Mouse (Mus musculus) neural tube, embryonic 12.5 days (tissue): Measurements from ENCODE around the gene Cyp8b1. TPM values are rescaled to one million over a fixed set of nuclear protein-coding genes. Genes with fewer than 3 reads are reported as not detected.

ENCODE experiments used
- ATAC-seq: fragments of 200-750 bp; cut with Nextera tagmentation; 2 replicates; pipeline ENCODE4 v1.8.0; 2017; ENCODE audit warnings: low read depth, mild to moderate bottlenecking, moderate TSS enrichment, moderate library complexity; ENCODE audit not compliant: low FRiP score
- H3K27ac ChIP-seq: fragments of 300-500 bp; sonication (generic); 2 replicates; pipeline ENCODE4 v1.5.1; 2016
- H3K27me3 ChIP-seq: fragments of 300-500 bp; sonication (generic); replicated peaks from 2 replicates; pipeline ENCODE4 v1.6.1; 2016; ENCODE audit warnings: mild to moderate bottlenecking
- H3K36me3 ChIP-seq: fragments of 300-500 bp; sonication (generic); 2 replicates; pipeline ENCODE4 v1.6.1; 2016; ENCODE audit warnings: mild to moderate bottlenecking
- H3K4me1 ChIP-seq: fragments of 300-500 bp; sonication (generic); 2 replicates; pipeline ENCODE4 v1.6.1; 2016
- H3K4me2 ChIP-seq: fragments of 300-500 bp; sonication (generic); replicated peaks from 2 replicates; pipeline ENCODE4 v1.6.1; 2016; ENCODE audit warnings: mild to moderate bottlenecking
- H3K4me3 ChIP-seq: fragments of 300-500 bp; sonication (generic); 2 replicates; pipeline ENCODE4 v1.5.1; 2016
- H3K9ac ChIP-seq: fragments of 300-500 bp; sonication (generic); 2 replicates; pipeline ENCODE4 v1.6.1; 2016; ENCODE audit warnings: mild to moderate bottlenecking
- H3K9me3 ChIP-seq: fragments of 300-500 bp; sonication (generic); 2 replicates; pipeline ENCODE4 v1.6.1; 2016; ENCODE audit warnings: mild to moderate bottlenecking
- WGBS: fragments of 180-500 bp; shearing (Covaris S2); methylation state at CpG from one replicate; pipeline ENCODE4 v1.1.7; 2016; 5-methylcytosine and 5-hydroxymethylcytosine counted together
- polyA plus RNA-seq: library from polyadenylated mRNA; unstranded; fragments of >200 nt; fragmentation: Nextera tagmentation; extraction: Ambion mirVana; gene quantifications from 2 replicates; pipeline ENCODE4 v1.2.1, GENCODE M21; 2016

Gene Cyp8b1
- polyA plus RNA-seq, 1 experiment from 2014 or later, result not detected

- H3K9ac ChIP-seq, result no peak overlapping the region
- no peaks in the 10 kb centered on the region for H3K27me3 ChIP-seq
- no peak overlapping the region for H3K4me2 ChIP-seq
- no peaks in the 10 kb centered on the region for H3K9me3 ChIP-seq
- 87% methylated on average over 4 of the region's 4 CpGs for WGBS
- no peak overlapping the region for H3K4me3 ChIP-seq
- no peak overlapping the region for H3K27ac ChIP-seq
- H3K4me1 ChIP-seq, result no peaks in the 10 kb centered on the region
- no peaks in the 10 kb centered on the region for H3K36me3 ChIP-seq
- no peak for ATAC-seq
Observed at GRCm38 (mm10) chr9:121912786-121913185, 3.3 kb downstream of the Cyp8b1 start.

DNA sequence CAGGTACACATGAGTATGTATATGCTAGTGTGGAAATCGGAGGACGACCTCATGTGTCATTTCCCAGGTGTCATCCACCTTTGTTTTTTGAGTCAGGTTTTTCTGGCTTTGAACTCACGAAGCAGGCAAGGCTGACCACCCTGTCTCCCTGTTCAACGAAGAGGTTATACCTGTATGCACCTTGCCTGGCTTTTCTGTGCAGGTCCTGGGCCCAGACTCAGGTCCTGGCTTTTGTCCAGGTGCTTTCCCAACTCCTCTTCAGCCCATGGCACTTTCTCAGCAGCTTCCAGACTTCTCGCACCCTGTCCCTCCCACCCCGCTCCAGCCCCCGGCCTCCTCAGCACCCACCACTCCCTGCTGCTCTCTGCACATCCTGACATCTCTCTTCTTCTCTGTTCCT lies 4.9 kb downstream of the Cyp8b1 start:
- Histone ChIP-seq H3K9me3 (no peaks in the 10 kb centered on the region), H3K4me1 (no peaks in the 10 kb centered on the region), H3K27ac (no peak overlapping the region), H3K36me3 (no peaks in the 10 kb centered on the region), H3K27me3 (no peaks in the 10 kb centered on the region), H3K9ac (no peak overlapping the region), H3K4me3 (no peak overlapping the region), H3K4me2 (no peak overlapping the region)
- no peak for ATAC-seq
- WGBS, result 90% methylated on average over 7 of the region's 7 CpGs

DNA sequence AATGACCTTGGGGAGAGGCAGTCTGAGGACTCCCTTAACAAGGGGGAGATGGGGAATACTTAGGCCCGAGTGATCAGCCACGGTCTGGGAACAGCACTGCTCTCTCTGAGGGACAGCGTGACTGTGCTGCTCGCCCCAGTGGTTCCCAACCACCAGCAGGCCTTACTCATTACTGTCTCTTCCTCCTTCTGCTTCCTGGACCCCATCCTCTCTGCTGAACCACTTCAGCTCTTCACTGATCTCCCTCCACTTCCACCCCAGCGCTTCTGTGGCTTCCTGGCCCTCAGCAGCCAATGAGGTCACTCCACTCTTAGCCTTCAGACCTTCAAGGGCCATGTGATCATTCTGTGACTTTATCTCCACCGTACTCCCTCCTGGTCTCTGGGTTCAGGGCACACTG lies 6.5 kb downstream of the Cyp8b1 start:
- no peaks in the 10 kb centered on the region for H3K4me1 ChIP-seq

GRCm38 (mm10) chr9:121908321-121908720 lies 7.8 kb downstream of the Cyp8b1 start:
- Histone ChIP-seq H3K9me3 (no peaks in the 10 kb centered on the region), H3K27me3 (no peaks in the 10 kb centered on the region), H3K27ac (no peak overlapping the region), H3K4me1 (no peaks in the 10 kb centered on the region), H3K9ac (no peak overlapping the region), H3K4me2 (no peak overlapping the region), H3K4me3 (no peak overlapping the region), H3K36me3 (no peaks in the 10 kb centered on the region)
- ATAC-seq, result no peak
- WGBS, result 91% methylated on average over 17 of the region's 17 CpGs

More for the DNA sequence above, 6.5 kb downstream of the Cyp8b1 start:
- no peaks in the 10 kb centered on the region for H3K27me3 ChIP-seq
- H3K27ac ChIP-seq, result no peak overlapping the region
- no peak overlapping the region for H3K9ac ChIP-seq
- no peak for ATAC-seq
- H3K4me2 ChIP-seq, result no peak overlapping the region
- no peak overlapping the region for H3K4me3 ChIP-seq
- 79% methylated on average over 6 of the region's 6 CpGs for WGBS
- no peaks in the 10 kb centered on the region for H3K9me3 ChIP-seq
- H3K36me3 ChIP-seq, result no peaks in the 10 kb centered on the region

DNA sequence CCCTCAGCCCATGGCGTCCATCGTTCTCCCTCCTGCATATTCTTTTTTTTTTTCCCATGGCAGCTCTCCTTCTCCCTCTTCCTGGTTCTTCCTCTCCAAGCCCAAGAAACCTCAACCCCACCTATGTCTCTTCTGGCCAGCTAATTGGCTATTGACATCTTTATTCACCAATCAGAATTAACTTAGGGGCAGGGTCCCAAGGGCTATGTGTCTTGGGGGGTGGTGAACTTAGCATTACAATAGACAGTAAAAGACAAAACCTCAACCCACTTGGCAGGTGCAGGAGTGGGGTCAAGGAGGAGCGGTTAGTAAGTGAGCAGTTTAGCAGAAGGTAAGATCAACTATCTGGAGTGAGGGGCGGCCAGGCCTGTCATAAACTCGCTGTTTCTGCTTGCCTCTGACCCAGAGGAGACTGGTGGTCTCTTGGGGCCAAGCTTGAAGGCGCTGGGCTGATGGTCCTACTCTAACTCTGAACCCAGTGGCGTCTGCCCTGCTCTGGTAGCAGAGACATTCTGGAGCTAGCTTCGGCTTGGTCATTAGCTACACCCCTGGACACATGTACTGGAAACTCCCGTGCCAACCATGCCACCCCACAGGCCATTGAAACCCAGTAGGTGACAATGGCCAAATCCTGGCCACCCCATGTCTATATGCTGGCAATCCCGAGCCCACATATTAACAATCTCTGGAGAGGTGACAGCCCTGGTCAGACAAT lies 8.6 kb downstream of the Cyp8b1 start:
- Histone ChIP-seq H3K9me3 (no peaks in the 10 kb centered on the region), H3K27ac (no peak overlapping the region), H3K36me3 (no peaks in the 10 kb centered on the region), H3K27me3 (no peaks in the 10 kb centered on the region), H3K4me1 (no peaks in the 10 kb centered on the region), H3K9ac (no peak overlapping the region), H3K4me3 (no peak overlapping the region), H3K4me2 (no peak overlapping the region)
- no peak for ATAC-seq
- WGBS, result 70% methylated on average over 10 of the region's 10 CpGs

- H3K27me3 ChIP-seq, result no peaks in the 10 kb centered on the region
- no peak overlapping the region for H3K4me2 ChIP-seq
- no peaks in the 10 kb centered on the region for H3K9me3 ChIP-seq
- H3K9ac ChIP-seq, result no peak overlapping the region
- H3K4me3 ChIP-seq, result no peak overlapping the region
- no peaks in the 10 kb centered on the region for H3K4me1 ChIP-seq
- no peak for ATAC-seq
- H3K27ac ChIP-seq, result no peak overlapping the region
- no peaks in the 10 kb centered on the region for H3K36me3 ChIP-seq
- 90% methylated on average over 5 of the region's 5 CpGs for WGBS
Observed at GRCm38 (mm10) chr9:121906456-121906855, 9.6 kb downstream of the Cyp8b1 start.

GRCm38 (mm10) chr9:121905556-121906185 lies 10.4 kb downstream of the Cyp8b1 start:
- no peaks in the 10 kb centered on the region for H3K9me3 ChIP-seq
- WGBS, result 89% methylated on average over 4 of the region's 4 CpGs
- no peak for ATAC-seq
- no peaks in the 10 kb centered on the region for H3K27me3 ChIP-seq
- H3K36me3 ChIP-seq, result no peaks in the 10 kb centered on the region
- no peak overlapping the region for H3K4me3 ChIP-seq
- no peak overlapping the region for H3K9ac ChIP-seq
- H3K27ac ChIP-seq, result no peak overlapping the region
- no peaks in the 10 kb centered on the region for H3K4me1 ChIP-seq
- H3K4me2 ChIP-seq, result no peak overlapping the region

DNA sequence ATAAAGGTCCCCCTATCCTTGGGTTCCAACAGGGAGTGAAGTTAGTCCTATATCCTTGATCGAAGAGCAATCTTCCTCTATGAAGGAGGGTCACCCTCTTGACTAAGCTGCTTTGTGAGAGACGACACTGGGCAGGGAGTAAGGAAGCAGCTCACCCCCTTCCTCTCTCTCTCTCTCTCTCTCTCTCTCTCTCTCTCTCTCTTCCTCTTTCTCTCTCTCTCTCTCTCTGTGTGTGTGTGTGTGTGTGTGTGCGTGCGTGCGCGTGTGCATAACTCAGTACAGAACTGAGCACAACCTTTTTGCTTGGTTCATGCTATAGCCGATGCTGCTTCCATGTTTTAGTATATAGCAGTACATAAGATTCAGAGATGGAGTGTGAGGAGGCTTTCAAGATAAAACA lies 11.2 kb downstream of the Cyp8b1 start:
- Histone ChIP-seq H3K4me2 (no peak overlapping the region), H3K9me3 (no peaks in the 10 kb centered on the region), H3K4me3 (no peak overlapping the region), H3K27me3 (no peaks in the 10 kb centered on the region), H3K9ac (no peak overlapping the region), H3K27ac (no peak overlapping the region), H3K36me3 (no peaks in the 10 kb centered on the region), H3K4me1 (no peaks in the 10 kb centered on the region)
- 95% methylated on average over 7 of the region's 7 CpGs for WGBS
- ATAC-seq, result no peak

- Histone ChIP-seq H3K36me3 (no peaks in the 10 kb centered on the region), H3K4me2 (no peak overlapping the region), H3K27me3 (no peaks in the 10 kb centered on the region), H3K9me3 (no peaks in the 10 kb centered on the region), H3K27ac (no peak overlapping the region), H3K4me1 (no peaks in the 10 kb centered on the region), H3K9ac (no peak overlapping the region), H3K4me3 (no peak overlapping the region)
- no peak for ATAC-seq
- 87% methylated on average over 4 of the region's 4 CpGs for WGBS
Observed at GRCm38 (mm10) chr9:121904319-121904718, 11.8 kb downstream of the Cyp8b1 start.

DNA sequence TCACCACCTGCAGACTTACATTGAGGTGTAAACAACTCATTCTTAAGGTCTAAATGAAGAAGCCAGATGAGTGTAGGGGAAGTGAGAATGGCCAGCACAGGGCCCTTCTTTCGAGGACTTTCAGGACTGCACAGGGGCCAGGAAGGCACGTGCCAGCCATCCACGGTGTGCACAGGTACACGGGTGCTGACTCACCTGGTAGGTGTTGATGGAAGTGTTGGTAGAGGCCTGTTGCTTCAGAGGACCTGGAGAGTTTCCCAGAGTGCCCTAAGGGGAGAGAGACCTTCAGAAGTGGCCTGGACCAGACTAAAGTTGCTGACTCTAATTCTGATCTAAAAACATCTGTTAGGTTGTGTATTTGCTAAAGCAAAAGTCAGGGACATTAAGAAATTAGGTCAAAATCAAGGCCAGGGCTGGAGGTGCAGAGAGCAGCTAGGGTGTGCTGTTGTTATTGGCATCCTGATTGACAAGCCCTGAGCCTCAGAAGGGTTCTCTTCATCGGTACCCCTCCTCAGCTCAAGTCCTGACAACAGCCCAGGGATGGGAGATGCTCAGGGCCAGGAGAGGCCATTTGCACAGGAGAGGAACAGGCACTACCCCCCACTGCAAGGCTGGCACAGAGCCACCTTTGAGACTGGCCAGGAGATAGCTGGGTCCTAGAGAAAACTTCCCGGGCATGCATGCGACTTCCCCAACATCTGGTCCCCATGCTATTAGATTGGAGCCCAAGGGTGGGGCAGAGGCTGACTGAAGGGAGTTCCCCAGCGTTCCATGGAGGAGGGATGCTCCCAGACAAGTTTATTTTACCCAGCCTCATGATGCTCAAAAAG lies 12.4 kb downstream of the Cyp8b1 start:
- WGBS, result 85% methylated on average over 8 of the region's 8 CpGs
- H3K4me3 ChIP-seq, result no peak overlapping the region
- H3K4me1 ChIP-seq, result no peaks in the 10 kb centered on the region
- no peak overlapping the region for H3K4me2 ChIP-seq
- ATAC-seq, result no peak
- no peak overlapping the region for H3K9ac ChIP-seq
- no peaks in the 10 kb centered on the region for H3K27me3 ChIP-seq
- no peak overlapping the region for H3K27ac ChIP-seq
- H3K9me3 ChIP-seq, result no peaks in the 10 kb centered on the region
- no peaks in the 10 kb centered on the region for H3K36me3 ChIP-seq

GRCm38 (mm10) chr9:121901710-121902700 lies 14.1 kb downstream of the Cyp8b1 start:
- H3K9me3 ChIP-seq, result no peaks in the 10 kb centered on the region
- H3K9ac ChIP-seq, result no peak overlapping the region
- no peak overlapping the region for H3K27ac ChIP-seq
- 74% methylated on average over 5 of the region's 5 CpGs for WGBS
- H3K27me3 ChIP-seq, result no peaks in the 10 kb centered on the region
- H3K36me3 ChIP-seq, result no peaks in the 10 kb centered on the region
- no peak overlapping the region for H3K4me2 ChIP-seq
- ATAC-seq, result no peak
- no peaks in the 10 kb centered on the region for H3K4me1 ChIP-seq
- H3K4me3 ChIP-seq, result no peak overlapping the region
